Mouse (Mus musculus): ENCODE measurements around the gene Cga. TPM values are rescaled to one million over a fixed set of nuclear protein-coding genes. Genes with fewer than 3 reads are reported as not detected.

Gene Cga
- total RNA-seq, 2 experiments from 2014 or later: not detected

Other genes starting within 250 kb of the Cga start
- gene Slc35a1, start 206.3 kb upstream of the Cga start, total RNA-seq (2021): 10 to 100 TPM; 11.4 to 12.3 TPM
- not detected for gene Cfap206, start 163.6 kb upstream of the Cga start, total RNA-seq (2021)
- gene Gm136, start 137.5 kb upstream of the Cga start, total RNA-seq (2021): not detected
- gene Smim8, start 115.4 kb upstream of the Cga start, total RNA-seq (2021): 10 to 100 TPM; 24.5 to 29.0 TPM
- 1 to 10 TPM; 8.6 to 8.8 TPM for gene Zfp292, start 10.8 kb upstream of the Cga start, total RNA-seq (2021)

All from gastrocnemius, postnatal 14 days (tissue).